Mouse (Mus musculus) kidney, embryonic 16.5 days (tissue): ENCODE results near the gene Dcun1d3. TPM values are rescaled to one million over a fixed set of nuclear protein-coding genes. Genes with fewer than 3 reads are reported as not detected.

Source experiments
- ATAC-seq: fragments of 200-750 bp; cut with Nextera tagmentation; 2 replicates; pipeline ENCODE4 v1.8.0; 2017; ENCODE audit warnings: moderate TSS enrichment; ENCODE audit not compliant: low FRiP score, low TSS enrichment
- H3K27ac ChIP-seq: fragments of 300-500 bp; sonication (generic); 2 replicates; pipeline ENCODE4 v1.5.1; 2014; ENCODE audit warnings: low read length
- H3K27me3 ChIP-seq: fragments of 300-500 bp; sonication (generic); 2 replicates; pipeline ENCODE4 v1.6.1; 2014; ENCODE audit warnings: low read length, control low read depth, mixed read lengths; ENCODE audit not compliant: insufficient read depth
- H3K36me3 ChIP-seq: fragments of 300-500 bp; sonication (generic); 2 replicates; pipeline ENCODE4 v1.6.1; 2014; ENCODE audit warnings: low read length, control low read depth, mixed read lengths; ENCODE audit not compliant: insufficient read depth
- H3K4me1 ChIP-seq: fragments of 300-500 bp; sonication (generic); 2 replicates; pipeline ENCODE4 v1.6.1; 2014; ENCODE audit warnings: low read length, control low read depth, mixed read lengths; ENCODE audit not compliant: insufficient read depth
- H3K4me2 ChIP-seq: fragments of 300-500 bp; sonication (generic); replicated peaks from 2 replicates; pipeline ENCODE4 v1.6.1; 2014; ENCODE audit warnings: low read depth, low read length
- H3K4me3 ChIP-seq: fragments of 300-500 bp; sonication (generic); 2 replicates; pipeline ENCODE4 v1.5.1; 2014; ENCODE audit warnings: mild to moderate bottlenecking, low read length
- H3K9ac ChIP-seq: fragments of 300-500 bp; sonication (generic); replicated peaks from 2 replicates; pipeline ENCODE4 v1.6.1; 2014; ENCODE audit warnings: low read length
- H3K9me3 ChIP-seq: fragments of 300-500 bp; sonication (generic); 2 replicates; pipeline ENCODE4 v1.6.1; 2016; ENCODE audit warnings: low read length, control low read depth
- WGBS: fragments of 180-500 bp; shearing (Covaris S2); extraction: QIAGEN DNeasy Blood & Tissue Kit; methylation state at CpG from one replicate; pipeline ENCODE4 v1.1.7; 2014; 5-methylcytosine and 5-hydroxymethylcytosine counted together
- polyA plus RNA-seq: library from polyadenylated mRNA; unstranded; fragments of >200 nt; fragmentation: Nextera tagmentation; extraction: Ambion mirVana; gene quantifications from 2 replicates; pipeline ENCODE4 v1.2.1, GENCODE M21; 2015

Dcun1d3 gene
- polyA plus RNA-seq, 1 experiment from 2014 or later = 11.3 TPM

DNA sequence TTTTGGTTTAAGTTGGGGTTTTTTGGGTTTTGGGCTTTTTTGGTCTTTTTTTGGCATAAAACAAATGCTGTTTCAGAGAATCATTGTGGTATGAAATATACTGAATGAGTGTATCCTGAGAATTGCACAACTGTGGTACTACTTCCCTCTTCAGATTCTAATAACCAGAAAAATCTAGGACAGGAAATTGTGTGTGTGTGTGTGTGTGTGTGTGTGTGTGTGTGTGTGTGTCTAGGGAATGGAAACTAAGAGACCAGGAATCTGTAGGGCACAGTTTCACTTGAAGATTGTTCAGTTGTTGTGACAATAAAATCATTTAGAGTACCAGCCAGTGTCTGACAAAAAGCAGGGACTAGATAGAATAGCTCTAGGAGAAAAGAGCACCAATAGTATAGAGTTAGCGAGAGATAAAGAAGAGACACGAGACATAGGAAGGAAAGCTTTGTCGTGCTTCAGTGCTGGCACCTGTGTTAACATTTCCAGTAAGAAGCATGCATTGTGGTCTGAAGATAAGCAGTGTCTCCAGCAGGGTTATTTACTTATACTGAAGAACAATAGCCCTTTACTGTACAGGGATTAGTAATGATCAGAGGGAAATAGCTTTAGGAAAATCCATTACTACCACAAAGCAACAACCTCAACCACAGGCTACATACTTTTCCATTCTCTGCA, 3.4 kb upstream of the Dcun1d3 start:
- Histone ChIP-seq H3K27ac (no peak overlapping the region), H3K4me3 (no peak overlapping the region), H3K9ac (no peak overlapping the region), H3K4me1 (peaks cover 8% of the 10 kb centered on the region), H3K27me3 (no peaks in the 10 kb centered on the region), H3K4me2 (no peak overlapping the region), H3K9me3 (no peaks in the 10 kb centered on the region), H3K36me3 (no peaks in the 10 kb centered on the region)
- WGBS = 62% methylated on average over 3 of the region's 3 CpGs
- ATAC-seq = no peak

GRCm38 (mm10) chr7:119898247-119898856, 2.3 kb upstream of the Dcun1d3 start:
- no peak for ATAC-seq
- Histone ChIP-seq H3K36me3 (no peaks in the 10 kb centered on the region), H3K27me3 (no peaks in the 10 kb centered on the region), H3K27ac (no peak overlapping the region), H3K4me3 (no peak overlapping the region), H3K4me2 (no peak overlapping the region), H3K9ac (no peak overlapping the region), H3K9me3 (no peaks in the 10 kb centered on the region), H3K4me1 (peaks cover 17% of the 10 kb centered on the region)
- 81% methylated on average over 1 of the region's 1 CpGs for WGBS

GRCm38 (mm10) chr7:119897521-119898109, 1.5 kb upstream of the Dcun1d3 start:
- WGBS = 91% methylated on average over 8 of the region's 8 CpGs

GRCm38 (mm10) chr7:119894818-119895544, 1.1 kb downstream of the Dcun1d3 start:
- peak overlapping the region; percentile 73 for H3K4me3 ChIP-seq
- no peaks in the 10 kb centered on the region for H3K36me3 ChIP-seq
- H3K9me3 ChIP-seq = no peaks in the 10 kb centered on the region
- H3K27me3 ChIP-seq = no peaks in the 10 kb centered on the region
- ATAC-seq = peak; percentile 73
- peak overlapping the region; percentile 82 for H3K9ac ChIP-seq
- H3K4me2 ChIP-seq = peak overlapping the region; percentile 61
- peak overlapping the region; percentile 75 for H3K27ac ChIP-seq
- H3K4me1 ChIP-seq = peaks cover 19% of the 10 kb centered on the region
- under 1% methylated on average over 14 of the region's 15 CpGs for WGBS

More at GRCm38 (mm10) chr7:119897521-119898109, 1.5 kb upstream of the Dcun1d3 start:
- Histone ChIP-seq H3K4me2 (no peak overlapping the region), H3K4me1 (peaks cover 19% of the 10 kb centered on the region), H3K27ac (no peak overlapping the region), H3K4me3 (no peak overlapping the region), H3K36me3 (no peaks in the 10 kb centered on the region), H3K9ac (no peak overlapping the region), H3K9me3 (no peaks in the 10 kb centered on the region), H3K27me3 (no peaks in the 10 kb centered on the region)
- no peak for ATAC-seq

- WGBS = 98% methylated on average over 4 of the region's 4 CpGs
- ATAC-seq = no peak
Observed at GRCm38 (mm10) chr7:119892742-119893141, 3.4 kb downstream of the Dcun1d3 start.

GRCm38 (mm10) chr7:119892198-119892597, 3.9 kb downstream of the Dcun1d3 start:
- Histone ChIP-seq H3K4me2 (no peak overlapping the region), H3K4me3 (no peak overlapping the region), H3K27me3 (no peaks in the 10 kb centered on the region), H3K36me3 (no peaks in the 10 kb centered on the region), H3K4me1 (peaks cover 19% of the 10 kb centered on the region), H3K9ac (no peak overlapping the region), H3K9me3 (no peaks in the 10 kb centered on the region), H3K27ac (no peak overlapping the region)
- 89% methylated on average over 1 of the region's 1 CpGs for WGBS
- no peak for ATAC-seq

More at GRCm38 (mm10) chr7:119892742-119893141, 3.4 kb downstream of the Dcun1d3 start:
- Histone ChIP-seq H3K4me2 (no peak overlapping the region), H3K36me3 (no peaks in the 10 kb centered on the region), H3K4me1 (peaks cover 19% of the 10 kb centered on the region), H3K9me3 (no peaks in the 10 kb centered on the region), H3K27ac (no peak overlapping the region), H3K4me3 (no peak overlapping the region), H3K27me3 (no peaks in the 10 kb centered on the region), H3K9ac (no peak overlapping the region)

GRCm38 (mm10) chr7:119887887-119888286, 8.2 kb downstream of the Dcun1d3 start:
- Histone ChIP-seq H3K27ac (no peak overlapping the region), H3K9ac (no peak overlapping the region), H3K4me1 (no peaks in the 10 kb centered on the region), H3K9me3 (no peaks in the 10 kb centered on the region), H3K36me3 (no peaks in the 10 kb centered on the region), H3K4me3 (no peak overlapping the region), H3K4me2 (no peak overlapping the region), H3K27me3 (no peaks in the 10 kb centered on the region)
- 87% methylated on average over 4 of the region's 4 CpGs for WGBS
- no peak for ATAC-seq

- no peak overlapping the region for H3K27ac ChIP-seq
- H3K9me3 ChIP-seq = no peaks in the 10 kb centered on the region
- H3K36me3 ChIP-seq = no peaks in the 10 kb centered on the region
- H3K4me3 ChIP-seq = no peak overlapping the region
- H3K4me1 ChIP-seq = no peaks in the 10 kb centered on the region
- no peaks in the 10 kb centered on the region for H3K27me3 ChIP-seq
- 91% methylated on average over 2 of the region's 2 CpGs for WGBS
- H3K4me2 ChIP-seq = no peak overlapping the region
- H3K9ac ChIP-seq = no peak overlapping the region
- ATAC-seq = no peak
Observed at GRCm38 (mm10) chr7:119881229-119881628, 14.9 kb downstream of the Dcun1d3 start.

- Histone ChIP-seq H3K27ac (no peak overlapping the region), H3K4me1 (no peaks in the 10 kb centered on the region; the same call in 1 of the 2 replicates), H3K27me3 (no peaks in the 10 kb centered on the region), H3K36me3 (no peaks in the 10 kb centered on the region), H3K9ac (no peak overlapping the region), H3K4me2 (no peak overlapping the region), H3K4me3 (no peak overlapping the region), H3K9me3 (no peaks in the 10 kb centered on the region)
- WGBS = 90% methylated on average over 5 of the region's 5 CpGs
- ATAC-seq = no peak
Observed at GRCm38 (mm10) chr7:119880345-119880744, 15.8 kb downstream of the Dcun1d3 start.
